Mouse (Mus musculus) CD4-positive helper T cell, adult 2 months (primary cell): ENCODE results near the gene Vapa.
A peak's percentile ranks its signal among the peaks of the same experiment; 100 is the strongest.

Experiments
- DNase-seq: peaks from one replicate; pipeline ENCODE4 v3.0.0-alpha.2; 2012; ENCODE audit warnings: low read depth, missing footprints, low spot score

The Vapa gene

DNA sequence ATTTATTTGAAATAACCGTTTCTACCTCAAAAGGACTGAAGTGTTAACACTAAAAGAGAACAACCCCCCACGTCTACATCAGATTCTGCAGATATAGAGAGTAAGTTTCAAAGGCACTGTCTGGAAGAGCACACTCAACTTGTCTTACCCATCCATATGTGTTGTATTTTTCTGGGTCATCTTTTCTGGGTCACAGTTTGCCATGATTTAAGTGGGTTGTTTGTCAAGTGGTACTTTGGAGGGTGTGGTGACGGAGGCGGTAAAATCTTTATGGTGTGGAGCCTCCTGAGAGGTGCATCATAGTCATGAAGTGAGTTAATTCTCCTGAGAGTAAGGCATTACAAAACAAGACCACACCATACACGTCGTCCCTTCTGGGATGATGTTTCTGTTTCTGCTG is 12.2 kb upstream of the Vapa start:
- DNase-seq: no peak

DNA sequence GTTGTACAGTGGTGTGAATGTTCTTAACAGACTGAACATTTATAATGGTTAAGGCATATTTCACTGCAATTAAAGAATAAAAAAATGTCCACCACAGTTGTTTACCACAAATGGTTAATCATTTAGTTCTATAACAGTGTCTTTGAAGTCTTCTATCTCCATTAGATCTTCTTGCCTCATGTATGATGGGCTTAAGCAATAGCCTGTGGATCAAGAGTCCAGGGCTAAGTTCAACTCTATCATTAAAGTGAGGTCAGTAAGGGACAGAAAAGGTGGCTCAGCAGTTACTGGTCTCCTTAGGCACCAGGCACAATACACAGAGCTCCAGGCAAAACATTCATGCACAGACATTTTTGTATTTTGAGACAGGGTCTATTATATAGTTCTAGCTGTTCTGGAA is 9.8 kb upstream of the Vapa start:
- DNase-seq: no peak

DNA sequence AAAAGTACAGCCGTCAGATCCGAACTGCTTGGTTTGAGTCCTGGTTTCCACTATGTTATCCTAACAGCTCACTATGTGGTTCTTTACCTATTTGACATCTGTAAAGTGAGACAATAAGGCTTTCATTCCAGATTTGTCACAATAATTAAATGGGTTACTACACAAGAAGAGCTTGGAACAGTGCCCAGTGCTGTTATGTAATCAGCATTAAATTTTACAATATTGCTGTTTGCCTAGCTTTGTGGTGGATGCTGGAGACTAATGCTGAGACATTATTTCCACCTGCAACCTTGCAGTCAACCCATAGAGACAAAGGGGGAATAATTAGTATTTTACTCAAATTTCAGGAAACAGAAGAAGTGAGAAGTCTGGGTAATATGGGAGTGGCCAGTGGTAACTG is 5.1 kb upstream of the Vapa start:
- no peak for DNase-seq

DNA sequence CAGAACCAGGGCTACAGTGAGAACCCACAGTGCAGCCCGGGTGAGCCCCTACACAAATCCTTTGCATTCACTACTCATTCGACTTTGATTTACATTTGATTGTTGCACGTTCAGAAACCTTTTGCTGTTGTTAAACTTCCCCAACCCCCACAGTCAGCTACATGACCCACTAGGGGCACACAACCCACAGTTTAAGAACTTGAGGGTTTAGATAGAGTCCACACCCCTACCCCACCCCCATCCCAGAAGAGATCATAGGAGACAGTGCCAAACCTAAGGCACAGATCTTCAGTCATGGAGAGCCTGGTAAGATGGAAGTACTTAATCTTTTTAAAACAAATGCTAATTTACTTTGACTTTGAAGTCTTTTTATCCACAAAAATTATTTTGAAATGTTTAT is 2.3 kb upstream of the Vapa start:
- no peak for DNase-seq

DNA sequence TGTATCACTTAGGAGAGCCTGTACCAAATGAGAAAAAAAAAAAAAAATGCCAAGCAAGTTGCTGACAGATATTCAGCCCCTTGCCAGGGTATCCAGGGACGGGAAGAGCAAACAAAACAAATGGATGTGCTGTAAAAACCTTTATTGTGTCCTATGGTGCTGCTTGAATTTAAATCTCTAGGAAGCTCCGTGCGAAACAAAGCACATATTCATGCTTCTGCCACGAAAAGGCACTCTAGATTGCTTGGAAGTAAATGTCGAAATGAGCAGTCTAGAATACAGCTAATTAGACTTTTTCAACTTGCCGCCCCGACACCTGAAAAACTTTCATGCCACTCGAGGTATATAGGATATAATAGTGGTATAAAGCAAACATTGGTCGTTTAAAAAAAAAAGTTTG is 1.1 kb upstream of the Vapa start:
- no peak for DNase-seq

DNA sequence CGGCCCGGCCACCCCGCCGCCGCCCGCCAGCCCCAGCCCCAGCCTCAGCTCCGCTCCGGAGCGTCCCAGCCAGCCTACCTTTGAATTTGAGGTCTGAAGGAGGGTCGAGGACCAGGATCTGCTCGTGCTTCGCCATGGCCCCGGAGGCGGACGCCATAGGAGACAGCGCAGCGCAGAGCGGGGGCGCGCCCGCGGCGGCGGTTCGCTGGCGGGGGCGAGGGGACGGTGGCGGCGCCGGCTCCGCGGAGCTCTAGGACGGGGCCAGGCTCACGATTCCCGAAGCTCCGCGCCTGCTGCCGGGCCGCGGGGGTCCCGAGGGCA is 253 bp downstream of the Vapa start:
- DNase-seq: no peak

DNA sequence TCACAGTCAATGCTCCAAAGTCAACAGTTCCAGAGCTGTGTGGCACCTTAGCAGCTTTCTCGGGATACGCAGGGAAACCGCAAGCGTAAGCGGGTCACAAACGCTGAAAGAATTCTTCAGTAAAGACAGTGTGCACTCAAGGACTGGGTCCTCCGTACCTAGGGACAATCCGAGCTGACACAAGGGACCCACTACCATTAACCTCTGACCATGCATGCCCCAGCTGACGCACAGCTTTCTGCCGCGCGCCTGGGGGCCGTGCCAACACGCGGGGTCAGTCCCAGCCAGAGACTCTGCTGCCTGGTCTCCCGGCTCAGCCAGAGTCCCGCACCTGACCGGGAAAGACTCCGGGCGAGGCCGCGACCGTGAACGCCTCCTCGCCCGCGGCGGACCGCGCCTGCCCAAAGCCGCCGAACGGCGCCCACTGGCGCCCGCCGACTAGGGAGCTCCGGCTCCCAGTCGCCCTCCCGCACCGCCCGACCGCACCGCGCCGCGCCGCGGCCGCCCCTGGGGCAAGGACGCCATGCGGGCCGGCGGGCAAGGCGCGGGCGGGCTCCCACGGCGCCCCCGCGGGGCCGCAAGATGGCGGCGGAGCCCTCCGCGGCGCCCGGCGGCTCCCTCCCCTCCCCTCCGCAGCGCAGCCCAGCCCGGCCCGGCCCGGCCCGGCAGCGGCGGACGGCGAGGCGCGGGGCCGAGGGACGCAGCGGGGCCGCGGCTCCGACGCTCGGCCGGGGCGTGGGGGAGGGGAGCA is 789 bp downstream of the Vapa start:
- peak; percentile 60 for DNase-seq

DNA sequence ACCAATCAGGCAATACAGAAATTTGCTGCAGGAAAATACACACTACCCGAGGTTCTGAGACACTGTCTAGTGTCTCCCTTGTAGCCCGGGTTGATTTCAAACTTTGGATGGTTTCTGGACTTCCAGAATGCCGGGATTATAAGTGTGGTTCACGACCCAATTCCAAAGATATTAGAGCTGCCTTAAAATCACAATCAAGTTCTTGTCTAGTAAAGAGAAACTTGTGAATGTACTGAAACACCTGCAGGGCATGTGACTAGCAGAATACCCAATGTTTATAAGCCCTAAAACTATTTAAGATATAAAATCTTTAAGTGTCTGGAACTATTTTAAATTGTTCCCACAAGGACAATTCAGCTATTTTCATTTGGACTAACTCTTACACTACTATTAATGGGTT is 1.6 kb downstream of the Vapa start:
- DNase-seq: peak; percentile 21

DNA sequence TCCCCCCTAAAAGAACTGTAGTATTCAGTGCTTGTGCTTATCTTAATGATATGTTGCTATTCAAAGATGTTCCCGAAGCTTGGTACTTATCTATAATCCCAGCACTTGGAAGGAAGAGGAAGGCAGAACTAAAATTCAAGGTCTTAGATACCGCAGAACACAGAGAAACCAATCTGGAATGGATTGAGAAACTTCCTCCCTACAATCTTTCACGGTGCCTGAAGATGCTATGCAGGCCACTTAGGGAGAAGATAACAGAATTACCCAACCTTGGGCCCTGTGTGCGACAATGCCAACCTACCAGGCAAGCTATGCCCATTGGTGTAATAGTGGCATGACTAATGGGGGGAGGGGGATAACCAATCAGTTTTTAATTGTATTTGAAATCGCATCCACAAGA is 4.6 kb downstream of the Vapa start:
- no peak for DNase-seq

DNA sequence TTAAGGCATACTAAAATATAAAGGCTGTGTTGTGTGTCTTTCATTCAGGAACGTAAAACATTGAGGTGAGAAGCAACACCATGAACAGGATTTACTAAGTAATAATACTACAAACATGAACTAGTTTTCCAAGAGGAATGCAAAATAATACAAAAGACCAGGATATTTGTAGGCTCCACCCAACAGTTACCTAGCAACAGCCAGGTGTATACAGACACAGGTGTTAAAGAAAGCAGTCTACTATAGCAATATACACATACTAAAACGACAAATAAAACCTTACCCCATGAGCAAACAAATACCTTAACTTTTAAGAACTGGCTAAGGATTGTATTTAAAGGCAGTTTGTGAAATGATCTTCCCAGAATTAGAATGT is 5.1 kb downstream of the Vapa start:
- no peak for DNase-seq

DNA sequence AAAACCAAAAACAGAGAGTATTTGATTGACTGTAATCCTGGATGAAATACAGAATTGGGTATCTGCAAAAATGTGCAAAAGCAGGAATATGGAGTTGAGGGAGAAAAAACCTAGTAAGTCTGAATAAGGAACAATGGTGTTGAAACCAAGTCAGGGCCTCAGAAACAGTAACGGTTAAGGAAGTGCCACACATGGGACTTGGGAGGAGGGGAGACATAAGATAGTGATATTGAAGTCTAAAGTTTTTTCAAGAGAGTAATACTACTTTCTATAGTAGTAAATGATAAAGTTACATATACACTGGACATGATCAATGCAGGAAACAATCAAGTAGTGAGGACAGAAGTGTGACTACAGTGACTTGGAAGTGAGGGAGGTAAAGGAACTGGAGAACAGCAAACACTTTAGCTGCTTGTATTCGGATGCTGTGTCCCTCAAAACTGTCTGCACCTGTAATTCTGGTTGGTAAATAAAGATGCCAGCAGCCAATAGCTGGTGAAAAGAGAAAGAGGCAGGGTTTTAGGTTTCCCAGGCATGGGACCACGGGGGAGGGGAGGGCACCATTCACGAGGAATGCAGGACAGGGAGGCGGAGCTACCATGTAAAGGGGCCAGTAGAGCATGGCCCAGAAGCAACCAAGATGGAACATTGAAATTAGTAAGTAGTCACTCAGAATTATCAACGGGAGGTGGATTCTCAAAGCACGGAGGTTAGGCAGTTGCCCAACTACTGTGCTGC is 5.6 kb downstream of the Vapa start:
- DNase-seq: no peak

DNA sequence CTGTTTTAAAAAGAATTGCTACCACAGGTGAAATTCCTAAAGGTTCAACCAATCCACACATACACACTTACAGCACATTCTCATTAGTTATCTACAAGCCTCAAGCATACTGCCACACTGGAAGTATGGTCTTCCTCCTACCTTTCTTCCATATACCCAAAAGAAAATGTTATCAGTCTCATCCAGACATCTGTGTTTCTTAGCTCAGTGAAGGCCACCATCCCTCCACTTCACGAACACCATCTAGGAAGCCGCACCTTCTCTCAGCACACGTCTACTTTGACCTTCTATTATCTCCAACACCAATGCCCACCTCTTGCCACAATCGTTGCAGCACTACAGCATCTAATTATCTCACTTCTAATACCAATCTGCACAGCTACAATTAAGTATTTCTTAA is 7.3 kb downstream of the Vapa start:
- no peak for DNase-seq

DNA sequence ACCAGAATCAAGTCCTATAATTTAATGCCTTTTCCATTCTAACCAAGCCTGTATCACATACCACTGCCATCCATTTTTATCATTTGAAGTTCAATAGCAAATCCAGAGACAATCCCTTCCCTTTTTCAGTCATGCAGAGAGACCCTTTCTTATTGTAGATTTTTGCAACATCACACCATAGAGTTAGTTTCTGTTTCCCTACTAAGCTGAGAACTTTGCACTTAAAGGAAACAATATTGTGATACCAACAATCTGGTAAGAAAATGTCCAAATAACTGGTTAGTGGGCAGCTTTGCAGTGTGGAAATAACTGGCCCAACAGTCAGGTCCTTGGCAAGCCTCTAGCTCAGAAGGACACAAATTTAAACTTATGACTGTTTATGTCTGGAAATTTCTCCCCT is 8.5 kb downstream of the Vapa start:
- DNase-seq: no peak

DNA sequence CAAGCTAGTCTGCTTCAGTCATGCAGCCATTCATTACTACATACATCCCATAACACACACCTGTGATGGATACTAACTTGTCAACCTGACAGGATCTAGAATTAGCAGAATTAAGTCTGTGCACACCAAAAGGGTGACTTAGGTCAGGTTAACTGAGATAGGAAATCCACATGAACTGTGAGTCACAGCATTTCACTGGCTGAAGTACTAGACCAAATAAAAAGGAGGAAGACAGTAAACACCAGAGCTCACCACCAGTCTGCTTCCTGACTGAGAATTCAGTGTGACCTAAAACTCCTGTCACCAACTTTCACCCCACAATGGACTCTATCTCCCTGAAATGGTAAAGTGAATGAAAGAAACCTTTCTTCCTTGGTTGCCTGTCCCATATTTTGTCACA is 9.0 kb downstream of the Vapa start:
- peak; percentile 10 for DNase-seq

DNA sequence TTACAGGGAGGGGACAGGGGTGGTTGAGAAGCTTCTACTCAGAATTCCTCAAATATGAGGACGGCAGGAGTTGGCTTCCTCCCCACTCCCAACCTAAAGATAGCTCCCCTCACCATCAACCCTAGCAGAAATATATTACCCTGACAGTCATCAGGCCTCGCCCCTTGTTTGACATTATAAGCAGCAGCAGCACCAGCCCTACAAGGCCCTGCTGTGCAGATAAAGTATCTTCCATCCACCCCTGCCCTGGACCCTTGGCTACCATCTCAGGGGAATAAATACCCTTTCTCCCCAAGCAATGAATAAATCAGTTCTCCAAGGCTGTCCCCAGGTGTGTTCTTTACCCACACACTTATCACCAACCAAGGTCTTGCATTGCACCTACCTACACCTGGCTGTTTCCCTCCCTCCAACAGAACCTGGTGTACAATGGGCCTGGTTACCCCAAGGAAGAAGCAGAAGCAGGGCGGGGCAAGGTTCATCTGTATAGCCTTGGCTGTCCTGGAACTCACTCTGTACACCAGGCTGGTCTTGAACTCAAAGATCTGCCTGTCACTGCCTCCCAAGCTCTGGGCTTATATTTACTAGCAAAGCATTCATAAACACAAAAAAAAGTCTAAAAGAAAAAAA is 15.4 kb downstream of the Vapa start:
- no peak for DNase-seq

DNA sequence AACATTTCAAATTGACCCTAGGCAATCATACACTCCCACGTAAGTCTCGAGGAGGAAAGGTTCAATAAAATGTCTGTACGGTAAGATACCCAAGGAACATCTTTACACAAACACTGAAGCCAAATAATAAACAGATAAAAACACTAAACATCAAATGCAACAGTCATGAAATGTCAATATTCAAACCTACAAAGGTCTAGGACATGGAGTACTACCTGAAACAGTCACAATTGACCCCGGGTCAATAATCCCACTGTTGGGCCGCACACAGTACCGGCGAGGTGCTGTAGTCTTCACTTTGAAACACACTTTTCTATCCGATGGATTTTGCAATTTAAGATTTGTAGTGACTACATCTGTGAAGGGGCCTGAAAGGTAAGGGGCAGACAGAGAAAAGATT is 18.7 kb downstream of the Vapa start:
- DNase-seq: no peak

DNA sequence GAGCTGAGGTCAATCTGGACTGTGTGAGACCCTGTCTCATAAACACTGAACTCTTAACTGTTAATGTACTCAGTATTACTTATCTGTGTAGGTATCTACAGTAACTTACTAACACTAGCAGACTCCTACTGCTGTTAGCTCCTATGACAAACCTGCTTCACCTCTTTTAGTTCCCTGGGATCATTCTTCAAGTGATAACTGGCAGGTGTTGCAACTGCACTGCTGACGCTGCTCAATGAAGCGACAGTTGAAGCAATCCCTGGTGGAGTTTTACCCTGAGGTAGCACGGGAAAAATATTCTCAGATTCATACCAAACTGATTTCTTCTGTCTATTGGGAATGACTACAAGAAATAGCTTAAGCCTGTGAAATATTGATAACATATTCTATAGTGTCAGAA is 26.5 kb downstream of the Vapa start:
- no peak for DNase-seq

DNA sequence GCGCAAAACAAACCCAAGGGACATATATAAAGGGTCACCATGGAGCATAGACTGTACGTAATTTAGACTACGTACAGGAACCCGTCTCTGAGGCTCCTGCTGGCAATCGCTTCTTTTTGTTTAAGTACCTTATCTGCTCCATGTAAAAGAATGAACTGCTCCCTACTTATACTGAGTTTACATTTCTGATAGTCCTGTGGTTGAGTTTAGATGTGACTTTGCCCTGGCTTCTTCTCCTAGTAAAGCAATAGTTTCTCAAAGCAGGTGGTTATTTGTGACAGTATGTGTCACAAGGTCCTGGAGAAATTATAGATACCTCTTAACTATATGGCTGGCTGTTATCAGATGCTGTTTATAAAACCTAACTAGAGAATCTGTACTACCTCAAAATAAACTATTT is 31.9 kb downstream of the Vapa start:
- DNase-seq: no peak

DNA sequence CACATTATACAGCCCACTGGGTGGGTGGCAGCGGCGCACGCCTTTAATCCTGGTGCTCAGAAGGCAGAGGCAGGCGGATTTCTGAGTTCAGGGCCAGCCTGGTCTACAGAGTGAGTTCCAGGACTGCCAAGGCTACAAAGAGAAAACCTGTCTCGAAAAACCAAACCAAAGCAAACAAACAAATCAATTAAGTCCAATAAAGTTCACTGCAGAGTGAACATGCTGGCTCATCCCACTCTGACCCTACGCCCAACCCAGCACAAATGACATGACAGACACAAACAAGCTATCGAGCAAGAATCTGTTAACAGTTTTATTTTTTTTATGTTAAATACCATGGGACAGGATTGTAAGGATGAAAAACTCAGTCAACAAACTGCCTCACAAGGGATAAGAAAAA is 33.6 kb downstream of the Vapa start:
- DNase-seq: no peak

DNA sequence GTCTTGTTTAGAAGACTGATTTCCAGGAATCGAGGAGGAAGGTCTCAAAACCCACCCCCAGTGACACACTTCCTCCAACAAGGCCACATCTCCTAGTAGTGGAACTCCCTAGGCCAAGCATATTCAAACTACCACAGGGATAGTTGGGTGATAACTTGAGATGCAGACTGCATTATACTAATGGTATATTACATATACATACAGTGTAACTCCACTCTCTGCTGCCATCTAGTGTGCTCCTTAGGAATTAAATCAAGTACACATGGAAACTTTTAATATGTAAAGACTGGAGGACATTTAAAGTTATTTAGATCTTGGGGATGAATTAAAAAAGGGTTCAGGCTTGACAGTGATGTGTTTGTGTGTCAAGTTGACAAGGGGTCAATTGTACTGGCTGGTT is 38.0 kb downstream of the Vapa start:
- DNase-seq: peak; percentile 48

DNA sequence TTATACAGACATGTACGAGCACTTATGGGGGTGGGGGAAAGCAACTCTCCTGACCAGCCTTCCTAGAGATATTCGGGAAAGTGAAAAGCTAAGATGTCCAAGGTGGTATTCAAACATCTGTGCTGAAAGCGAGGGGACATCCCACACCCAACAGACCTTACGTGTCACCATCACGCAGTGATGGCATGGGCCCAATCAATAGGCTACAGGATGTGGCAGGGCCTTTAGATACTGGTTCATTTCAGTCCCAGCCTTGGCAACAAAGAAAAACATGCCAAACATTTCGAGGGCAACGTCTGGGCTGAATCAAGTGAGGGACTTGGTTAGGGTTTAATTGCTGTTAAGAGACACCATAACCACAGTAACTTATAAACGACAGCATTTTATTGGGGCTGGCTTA is 38.5 kb downstream of the Vapa start:
- DNase-seq: no peak

DNA sequence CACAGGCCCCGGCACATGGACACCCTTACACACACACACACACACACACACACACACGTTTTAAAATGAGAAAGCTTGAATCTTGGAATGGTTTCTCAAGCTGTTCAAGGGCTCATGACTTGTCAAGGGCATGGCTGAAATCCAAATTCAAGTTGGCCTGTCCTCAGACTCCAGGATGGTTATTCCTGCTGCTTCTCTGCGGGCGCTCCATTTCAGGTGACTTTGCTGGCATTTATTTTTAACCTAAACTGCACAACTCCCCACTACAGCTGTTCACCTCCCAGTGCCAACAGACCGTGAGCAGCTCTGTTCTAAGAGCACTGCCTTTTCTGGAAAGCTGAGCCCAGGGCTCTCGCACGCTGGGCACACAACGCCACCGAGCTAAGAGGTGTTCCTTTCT is 41.5 kb downstream of the Vapa start:
- DNase-seq: no peak

DNA sequence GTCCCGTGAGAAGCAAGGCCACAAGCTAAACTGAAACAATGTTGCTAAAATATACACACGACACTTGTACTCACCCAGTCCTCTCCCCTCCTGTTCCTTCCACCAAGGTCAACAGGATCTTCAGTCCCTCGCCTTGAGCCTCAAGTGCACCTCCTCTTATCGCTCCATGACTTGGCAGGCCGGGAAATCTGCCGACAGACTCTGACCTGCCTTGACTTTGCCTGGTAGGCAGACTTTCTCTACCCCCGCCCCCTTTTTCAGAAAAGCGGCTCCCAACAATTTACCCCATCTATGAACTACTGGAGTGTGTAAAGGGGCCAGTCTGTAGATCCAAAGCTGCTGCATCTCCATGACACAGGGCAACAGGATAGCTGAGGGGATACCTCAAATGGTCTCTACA is 41.9 kb downstream of the Vapa start:
- no peak for DNase-seq
